11 mouse cellular contexts compared by ENCODE assay signal in the genomic region with DNA sequence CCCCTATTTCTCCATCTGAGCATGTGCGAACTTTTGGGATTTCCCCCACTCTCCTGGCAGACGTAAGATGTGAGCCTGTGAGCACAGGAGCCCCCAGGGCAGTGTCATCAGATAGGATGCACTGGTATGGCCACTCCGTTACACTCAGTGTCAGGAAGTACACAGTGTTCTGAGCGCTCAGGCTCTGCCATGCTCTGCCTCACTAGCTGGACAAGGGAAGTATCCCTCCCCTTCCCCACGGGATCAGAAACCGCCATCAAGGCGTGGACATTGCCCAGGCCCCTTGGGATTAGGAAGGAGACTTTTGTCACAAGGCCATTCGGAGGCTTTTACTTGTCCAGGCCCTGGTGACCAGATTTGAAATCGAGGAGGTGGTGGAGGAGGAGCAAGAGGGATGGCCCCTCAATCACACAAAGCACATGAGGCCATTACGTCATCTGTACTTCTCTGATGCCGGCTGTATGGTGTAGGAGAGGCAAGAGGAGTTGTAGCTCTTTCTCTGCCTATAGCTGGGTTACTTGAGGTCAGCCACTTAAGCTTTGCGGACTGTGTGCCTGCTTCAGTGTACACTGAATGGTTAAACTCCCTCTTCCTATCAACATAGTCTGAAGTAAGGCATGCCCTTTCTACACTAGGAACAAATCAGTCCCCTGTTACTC.
DNase-seq lines count a peak whose midpoint lies in the region; ATAC-seq lines count a peak whose summit lies in the region.
"Had no signal": no experiment of that assay in that cellular context is flagged by ENCODE, and none has a peak within 500 bp of the region (broad histone marks: within the 10 kb centered on the region; RNA-seq: fewer than 3 reads in every experiment).

No protein-coding gene starts in this region.

- no peak for DNase-seq in heart, adult 8-10 months (ENCODE audit: low spot score)
- DNase-seq in embryonic facial prominence, embryonic 10.5 days (ENCODE audit: low spot score), result no peak
- peak; percentile 20 for DNase-seq in heart, postnatal 4 days
- peak; percentile 46 for DNase-seq in lung, postnatal 25 days (ENCODE audit: low spot score)
- no peak for DNase-seq in spleen, adult 18-20 months
- DNase-seq in right cerebral cortex, postnatal 14 days, result no peak
- DNase-seq: layer of hippocampus, postnatal 36 days; liver, embryonic 13.5 days; right cerebral cortex, adult 18-20 months had no signal

- no peak overlapping the region for H3K4me3 ChIP-seq in heart, embryonic 11.5 days (ENCODE audit: low read depth, low read length)
- H3K4me3 ChIP-seq in embryonic facial prominence, embryonic 10.5 days, result no peak overlapping the region
- H3K4me3 ChIP-seq: embryonic facial prominence, embryonic 13.5 days; liver, embryonic 13.5 days had no signal

- WGBS in heart, embryonic 11.5 days (ENCODE audit: insufficient replicate concordance), result 54% methylated on average over 12 of the region's 12 CpGs
- WGBS in embryonic facial prominence, embryonic 10.5 days, result 66% methylated on average over 12 of the region's 12 CpGs

- ATAC-seq in heart, embryonic 11.5 days (replicated peaks; ENCODE audit: insufficient number of reproducible peaks, low FRiP score, low TSS enrichment), result no peak

- H3K27me3 ChIP-seq in heart, embryonic 11.5 days (ENCODE audit: control insufficient read depth, insufficient read depth, low read length), result no peaks in the 10 kb centered on the region
- H3K27me3 ChIP-seq in embryonic facial prominence, embryonic 10.5 days (replicated peaks; ENCODE audit: low read depth, poor library complexity, severe bottlenecking), result no peaks in the 10 kb centered on the region
- H3K27me3 ChIP-seq: embryonic facial prominence, embryonic 13.5 days; liver, embryonic 13.5 days had no signal

- H3K9ac ChIP-seq in heart, embryonic 11.5 days (ENCODE audit: low read depth, low read length), result no peak overlapping the region
- H3K9ac ChIP-seq: embryonic facial prominence, embryonic 13.5 days; liver, embryonic 13.5 days had no signal

- peaks cover 6% of the 10 kb centered on the region for H3K36me3 ChIP-seq in heart, embryonic 11.5 days (ENCODE audit: control insufficient read depth, insufficient read depth, low read length)
- peaks cover 50% of the 10 kb centered on the region for H3K36me3 ChIP-seq in embryonic facial prominence, embryonic 10.5 days (replicated peaks)

- no peak overlapping the region for H3K4me2 ChIP-seq in heart, embryonic 11.5 days
- H3K4me2 ChIP-seq: embryonic facial prominence, embryonic 13.5 days; liver, embryonic 13.5 days had no signal

- H3K9me3 ChIP-seq in heart, embryonic 11.5 days (replicated peaks; ENCODE audit: control insufficient read depth, low read length), result no peaks in the 10 kb centered on the region
- no peaks in the 10 kb centered on the region for H3K9me3 ChIP-seq in embryonic facial prominence, embryonic 10.5 days
- H3K9me3 ChIP-seq: embryonic facial prominence, embryonic 13.5 days; liver, embryonic 13.5 days had no signal

- H3K27ac ChIP-seq in heart, embryonic 11.5 days (ENCODE audit: low read depth, low read length), result peak overlapping the region; percentile 41; the same call in 1 of the 2 replicates
- H3K27ac ChIP-seq in embryonic facial prominence, embryonic 10.5 days (replicated peaks), result peak overlapping the region; percentile 48; the same call in 1 of the 2 replicates
- H3K27ac ChIP-seq: embryonic facial prominence, embryonic 13.5 days; liver, embryonic 13.5 days had no signal

- H3K4me1 ChIP-seq in heart, embryonic 11.5 days (ENCODE audit: control insufficient read depth, insufficient read depth, low read length), result peaks cover 12% of the 10 kb centered on the region
- H3K4me1 ChIP-seq in embryonic facial prominence, embryonic 10.5 days, result peaks cover 33% of the 10 kb centered on the region

Comparison
In these comparisons a context has a peak if more than half of its experiments do, and no peak if none do; other contexts are left out.
1. DNase-seq: peak in heart, postnatal 4 days (single experiment) and lung, postnatal 25 days (single experiment); none in heart, adult 8-10 months (single experiment), embryonic facial prominence, embryonic 10.5 days (single experiment), spleen, adult 18-20 months (0 of 2) and right cerebral cortex, postnatal 14 days (single experiment).